Mouse (Mus musculus): ENCODE results near the gene Arl5c.

GRCm38 (mm10) chr11:98021565-98022252 lies 25.7 kb upstream of the Arl5c start:
- no peak for TF ChIP-seq POLR2A (IDR thresholded peaks at IDR 0.05; ENCODE audit: borderline replicate concordance, control insufficient read depth, low read depth, low read length)
- TF ChIP-seq CTCF (IDR thresholded peaks at IDR 0.05; ENCODE audit: control insufficient read depth, insufficient read depth, low read length), result no peak

All from bone marrow, adult 2 months (tissue).